Mouse (Mus musculus): ENCODE measurements around the gene Ush2a. TPM values are rescaled to one million over a fixed set of nuclear protein-coding genes. Genes with fewer than 3 reads are reported as not detected.

The Ush2a gene
- total and polyA plus RNA-seq, 2 experiments, result under 0.01 TPM

- no peaks in the 10 kb centered on the region for H3K27me3 ChIP-seq (ENCODE audit: control insufficient read depth, insufficient read depth, low read length)
- H3K79me2 ChIP-seq (ENCODE audit: control insufficient read depth, insufficient read depth, low read length), result no peaks in the 10 kb centered on the region
- H3K36me3 ChIP-seq (ENCODE audit: control insufficient read depth, insufficient read depth, low read length), result no peaks in the 10 kb centered on the region
- H3K4me1 ChIP-seq (ENCODE audit: control insufficient read depth, insufficient read depth, low read length), result no peaks in the 10 kb centered on the region
- no peak overlapping the region for H3K9ac ChIP-seq (ENCODE audit: low read depth, low read length)
- no peak overlapping the region for H3K27ac ChIP-seq (replicated peaks; ENCODE audit: insufficient read depth, low read depth, low read length)
- TF ChIP-seq POLR2A (IDR thresholded peaks at IDR 0.05; ENCODE audit: extremely low read depth, insufficient read depth, low read length), result no peak
- no peak for TF ChIP-seq CTCF (IDR thresholded peaks at IDR 0.05; ENCODE audit: low read depth, low read length)
- 92% methylated on average over 10 of the region's 10 CpGs for WGBS
- H3K4me3 ChIP-seq (ENCODE audit: insufficient read depth, low read depth, low read length), result no peak overlapping the region
- no peak for DNase-seq (ENCODE audit: extremely low read depth, low read depth, low spot score)
Measured at GRCm38 (mm10) chr1:188241766-188242165, 20.1 kb upstream of the Ush2a start.

- Histone ChIP-seq H3K27ac (replicated peaks; ENCODE audit: insufficient read depth, low read depth, low read length) (no peak overlapping the region), H3K27me3 (ENCODE audit: control insufficient read depth, insufficient read depth, low read length) (no peaks in the 10 kb centered on the region), H3K4me3 (ENCODE audit: insufficient read depth, low read depth, low read length) (no peak overlapping the region), H3K4me1 (ENCODE audit: control insufficient read depth, insufficient read depth, low read length) (no peaks in the 10 kb centered on the region), H3K36me3 (ENCODE audit: control insufficient read depth, insufficient read depth, low read length) (no peaks in the 10 kb centered on the region), H3K9ac (ENCODE audit: low read depth, low read length) (no peak overlapping the region), H3K79me2 (ENCODE audit: control insufficient read depth, insufficient read depth, low read length) (no peaks in the 10 kb centered on the region)
- DNase-seq (ENCODE audit: extremely low read depth, low read depth, low spot score), result no peak
- TF ChIP-seq POLR2A (IDR thresholded peaks at IDR 0.05; ENCODE audit: extremely low read depth, insufficient read depth, low read length) (no peak), CTCF (IDR thresholded peaks at IDR 0.05; ENCODE audit: low read depth, low read length) (no peak)
- 91% methylated on average over 7 of the region's 7 CpGs for WGBS
Measured at GRCm38 (mm10) chr1:188257500-188257899, 4.3 kb upstream of the Ush2a start.

GRCm38 (mm10) chr1:188260259-188261107 is 1.3 kb upstream of the Ush2a start:
- no peaks in the 10 kb centered on the region for H3K36me3 ChIP-seq (ENCODE audit: control insufficient read depth, insufficient read depth, low read length)
- no peak overlapping the region for H3K4me3 ChIP-seq (ENCODE audit: insufficient read depth, low read depth, low read length)
- no peak overlapping the region for H3K9ac ChIP-seq (ENCODE audit: low read depth, low read length)
- no peaks in the 10 kb centered on the region for H3K27me3 ChIP-seq (ENCODE audit: control insufficient read depth, insufficient read depth, low read length)
- no peaks in the 10 kb centered on the region for H3K79me2 ChIP-seq (ENCODE audit: control insufficient read depth, insufficient read depth, low read length)
- TF ChIP-seq CTCF (IDR thresholded peaks at IDR 0.05; ENCODE audit: low read depth, low read length), result no peak
- no peak for TF ChIP-seq POLR2A (IDR thresholded peaks at IDR 0.05; ENCODE audit: extremely low read depth, insufficient read depth, low read length)
- no peak overlapping the region for H3K27ac ChIP-seq (replicated peaks; ENCODE audit: insufficient read depth, low read depth, low read length)
- no peaks in the 10 kb centered on the region for H3K4me1 ChIP-seq (ENCODE audit: control insufficient read depth, insufficient read depth, low read length)
- no peak for DNase-seq (ENCODE audit: extremely low read depth, low read depth, low spot score)
- 79% methylated on average over 6 of the region's 6 CpGs for WGBS

GRCm38 (mm10) chr1:188267127-188267722 is 5.4 kb downstream of the Ush2a start:
- 75% methylated on average over 11 of the region's 11 CpGs for whole genome bisulfite sequencing
- no peaks in the 10 kb centered on the region for H3K27me3 ChIP-seq (ENCODE audit: control insufficient read depth, insufficient read depth, low read length)
- no peaks in the 10 kb centered on the region for H3K4me1 ChIP-seq (ENCODE audit: control insufficient read depth, insufficient read depth, low read length)
- no peak overlapping the region for H3K27ac ChIP-seq (replicated peaks; ENCODE audit: insufficient read depth, low read depth, low read length)
- H3K4me3 ChIP-seq (ENCODE audit: insufficient read depth, low read depth, low read length), result no peak overlapping the region
- DNase-seq (ENCODE audit: extremely low read depth, low read depth, low spot score), result no peak
- H3K9ac ChIP-seq (ENCODE audit: low read depth, low read length), result no peak overlapping the region
- TF ChIP-seq POLR2A (IDR thresholded peaks at IDR 0.05; ENCODE audit: extremely low read depth, insufficient read depth, low read length), result no peak
- TF ChIP-seq CTCF (IDR thresholded peaks at IDR 0.05; ENCODE audit: low read depth, low read length), result no peak
- H3K79me2 ChIP-seq (ENCODE audit: control insufficient read depth, insufficient read depth, low read length), result no peaks in the 10 kb centered on the region
- H3K36me3 ChIP-seq (ENCODE audit: control insufficient read depth, insufficient read depth, low read length), result no peaks in the 10 kb centered on the region

- no peaks in the 10 kb centered on the region for H3K36me3 ChIP-seq (ENCODE audit: control insufficient read depth, insufficient read depth, low read length)
- no peaks in the 10 kb centered on the region for H3K79me2 ChIP-seq (ENCODE audit: control insufficient read depth, insufficient read depth, low read length)
- WGBS, result 92% methylated on average over 6 of the region's 6 CpGs
- no peak overlapping the region for H3K27ac ChIP-seq (replicated peaks; ENCODE audit: insufficient read depth, low read depth, low read length)
- no peaks in the 10 kb centered on the region for H3K27me3 ChIP-seq (ENCODE audit: control insufficient read depth, insufficient read depth, low read length)
- H3K9ac ChIP-seq (ENCODE audit: low read depth, low read length), result no peak overlapping the region
- H3K4me1 ChIP-seq (ENCODE audit: control insufficient read depth, insufficient read depth, low read length), result no peaks in the 10 kb centered on the region
- no peak for DNase-seq (ENCODE audit: extremely low read depth, low read depth, low spot score)
- TF ChIP-seq POLR2A (IDR thresholded peaks at IDR 0.05; ENCODE audit: extremely low read depth, insufficient read depth, low read length) (no peak), CTCF (IDR thresholded peaks at IDR 0.05; ENCODE audit: low read depth, low read length) (no peak)
- H3K4me3 ChIP-seq (ENCODE audit: insufficient read depth, low read depth, low read length), result no peak overlapping the region
Measured at GRCm38 (mm10) chr1:188269071-188269470, 7.2 kb downstream of the Ush2a start.

GRCm38 (mm10) chr1:188313303-188313702 is 51.5 kb downstream of the Ush2a start:
- no peak for TF ChIP-seq CTCF (IDR thresholded peaks at IDR 0.05; ENCODE audit: low read depth, low read length)
- no peak for TF ChIP-seq POLR2A (IDR thresholded peaks at IDR 0.05; ENCODE audit: extremely low read depth, insufficient read depth, low read length)
- Histone ChIP-seq H3K9ac (ENCODE audit: low read depth, low read length) (no peak overlapping the region), H3K4me3 (ENCODE audit: insufficient read depth, low read depth, low read length) (no peak overlapping the region), H3K4me1 (ENCODE audit: control insufficient read depth, insufficient read depth, low read length) (no peaks in the 10 kb centered on the region), H3K36me3 (ENCODE audit: control insufficient read depth, insufficient read depth, low read length) (no peaks in the 10 kb centered on the region), H3K79me2 (ENCODE audit: control insufficient read depth, insufficient read depth, low read length) (no peaks in the 10 kb centered on the region), H3K27ac (replicated peaks; ENCODE audit: insufficient read depth, low read depth, low read length) (no peak overlapping the region), H3K27me3 (ENCODE audit: control insufficient read depth, insufficient read depth, low read length) (no peaks in the 10 kb centered on the region)
- 84% methylated on average over 7 of the region's 7 CpGs for WGBS
- DNase-seq (ENCODE audit: extremely low read depth, low read depth, low spot score), result no peak
